Mouse (Mus musculus) heart, postnatal 0 days (tissue): Measurements from ENCODE around the gene Oas1h. TPM values are rescaled to one million over a fixed set of nuclear protein-coding genes. Genes with fewer than 3 reads are reported as not detected.
"Not testable (repeated sequence)": the region's sequence is repeated elsewhere in the genome, so short reads cannot be mapped to it uniquely, and the experiment has no call there.

ENCODE experiments used
- ATAC-seq: fragments of 200-750 bp; cut with Nextera tagmentation; 2 replicates; pipeline ENCODE4 v1.8.0; 2017; ENCODE audit warnings: low read depth, moderate number of reproducible peaks, moderate library complexity; ENCODE audit not compliant: insufficient read depth
- DNase-seq: peaks from one replicate; pipeline ENCODE4 v3.0.0-alpha.2; 2016; ENCODE audit warnings: low spot score
- H3K27ac ChIP-seq: fragments of 300-500 bp; sonication (generic); 2 replicates; pipeline ENCODE4 v1.5.1; 2014; ENCODE audit warnings: low read depth, mild to moderate bottlenecking
- H3K27me3 ChIP-seq: fragments of 300-500 bp; sonication (generic); 2 replicates; pipeline ENCODE4 v1.6.1; 2014; ENCODE audit warnings: low read length, mixed read lengths; ENCODE audit not compliant: control insufficient read depth, insufficient read depth
- H3K36me3 ChIP-seq: fragments of 300-500 bp; sonication (generic); replicated peaks from 2 replicates; pipeline ENCODE4 v1.6.1; 2014; ENCODE audit warnings: low read length, mixed read lengths; ENCODE audit not compliant: control insufficient read depth, insufficient read depth
- H3K4me1 ChIP-seq: fragments of 300-500 bp; sonication (generic); 2 replicates; pipeline ENCODE4 v1.6.1; 2014; ENCODE audit warnings: antibody characterized with exemption; ENCODE audit not compliant: control insufficient read depth, insufficient read depth
- H3K4me2 ChIP-seq: fragments of 300-500 bp; sonication (generic); 2 replicates; pipeline ENCODE4 v1.6.1; 2014; ENCODE audit warnings: low read depth, mild to moderate bottlenecking, low read length, moderate library complexity
- H3K4me3 ChIP-seq: fragments of 300-500 bp; sonication (generic); 2 replicates; pipeline ENCODE4 v1.5.1; 2014; ENCODE audit warnings: low read depth, low read length
- H3K9ac ChIP-seq: fragments of 300-500 bp; sonication (generic); replicated peaks from 2 replicates; pipeline ENCODE4 v1.6.1; 2014; ENCODE audit warnings: low read depth, low read length, mixed read lengths
- H3K9me3 ChIP-seq: fragments of 300-500 bp; sonication (generic); replicated peaks from 2 replicates; pipeline ENCODE4 v1.6.1; 2016; ENCODE audit warnings: low read length; ENCODE audit not compliant: control insufficient read depth
- CTCF ChIP-seq: IDR thresholded peaks from 2 replicates; pipeline ENCODE4 v1.5.1; 2016; ENCODE audit warnings: antibody characterized with exemption, control low read depth, low read depth
- EP300 ChIP-seq: IDR thresholded peaks from 2 replicates; pipeline ENCODE4 v1.6.1; 2016; ENCODE audit warnings: antibody characterized with exemption, low read depth
- WGBS: fragments of 180-500 bp; shearing (Covaris S2); extraction: QIAGEN DNeasy Blood & Tissue Kit; methylation state at CpG from one replicate; pipeline ENCODE4 v1.1.7; 2014; 5-methylcytosine and 5-hydroxymethylcytosine counted together
- polyA plus RNA-seq: library from polyadenylated mRNA; unstranded; fragments of >200 nt; fragmentation: Nextera tagmentation; extraction: Ambion mirVana; gene quantifications from 2 replicates; pipeline ENCODE4 v1.2.1, GENCODE M21; 2015
- total RNA-seq: library from RNA; depleted of rRNA; stranded (reverse); fragments of >200 nt; gene quantifications from 2 replicates; pipeline ENCODE4 v1.2.3, GENCODE M21; 2014; ENCODE audit warnings: low replicate concordance

Oas1h gene
- total and polyA plus RNA-seq, 2 experiments from 2014 or later: not detected

DNA sequence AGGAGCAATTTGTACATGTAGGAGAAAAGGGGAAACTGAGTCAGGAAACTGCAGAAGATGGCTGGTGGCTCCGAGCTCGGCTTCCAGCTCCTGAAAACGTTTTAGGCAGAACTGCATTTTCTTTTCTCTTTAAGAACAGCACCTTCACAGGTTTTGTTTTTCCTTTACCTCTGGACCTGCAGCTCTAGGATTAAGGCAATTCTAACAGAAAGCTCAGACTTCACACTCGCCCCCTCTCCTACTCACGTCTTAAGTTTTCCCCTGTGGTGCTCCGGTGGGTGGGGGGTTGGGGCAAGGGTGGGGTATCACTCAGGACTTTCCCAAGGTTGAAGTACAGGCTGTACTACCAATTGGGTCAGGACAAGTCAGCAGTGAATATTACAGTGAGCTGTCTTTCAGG lies 26.6 kb downstream of the Oas1h start:
- H3K4me1 ChIP-seq: no peaks in the 10 kb centered on the region
- 39% methylated on average over 6 of the region's 6 CpGs for WGBS
- no peak overlapping the region for H3K27ac ChIP-seq
- ATAC-seq (no peak), DNase-seq (no peak)
- H3K36me3 ChIP-seq: no peaks in the 10 kb centered on the region
- H3K4me2 ChIP-seq: no peak overlapping the region
- TF ChIP-seq EP300 (no peak), CTCF (no peak)
- no peak overlapping the region for H3K9ac ChIP-seq
- H3K4me3 ChIP-seq: no peak overlapping the region
- no peaks in the 10 kb centered on the region for H3K27me3 ChIP-seq
- no peaks in the 10 kb centered on the region for H3K9me3 ChIP-seq

GRCm38 (mm10) chr5:120888294-120888815 lies 27.1 kb downstream of the Oas1h start:
- H3K4me2 ChIP-seq, H3K9ac ChIP-seq, H3K4me1 ChIP-seq, H3K27ac ChIP-seq, H3K27me3 ChIP-seq, H3K9me3 ChIP-seq, H3K36me3 ChIP-seq, DNase-seq, ATAC-seq, H3K4me3 ChIP-seq: not testable (repeated sequence)
- 26% methylated on average over 4 of the region's 4 CpGs for WGBS

GRCm38 (mm10) chr5:120890026-120890425 lies 28.8 kb downstream of the Oas1h start:
- no peak for ATAC-seq
- TF ChIP-seq EP300 (no peak), CTCF (no peak)
- Histone ChIP-seq H3K27ac (no peak overlapping the region), H3K4me1 (no peaks in the 10 kb centered on the region), H3K4me2 (no peak overlapping the region), H3K9ac (no peak overlapping the region), H3K9me3 (no peaks in the 10 kb centered on the region), H3K27me3 (no peaks in the 10 kb centered on the region), H3K4me3 (no peak overlapping the region), H3K36me3 (no peaks in the 10 kb centered on the region)
- no peak for DNase-seq
- WGBS: 59% methylated on average over 2 of the region's 2 CpGs

- Histone ChIP-seq H3K4me3 (no peak overlapping the region), H3K9me3 (no peaks in the 10 kb centered on the region), H3K4me1 (no peaks in the 10 kb centered on the region), H3K4me2 (no peak overlapping the region), H3K36me3 (no peaks in the 10 kb centered on the region), H3K9ac (no peak overlapping the region), H3K27ac (no peak overlapping the region), H3K27me3 (no peaks in the 10 kb centered on the region)
- TF ChIP-seq CTCF (no peak), EP300 (no peak)
- no peak for ATAC-seq
- whole genome bisulfite sequencing: 46% methylated on average over 3 of the region's 3 CpGs
- no peak for DNase-seq
Observed at GRCm38 (mm10) chr5:120890991-120891390, 29.8 kb downstream of the Oas1h start.

DNA sequence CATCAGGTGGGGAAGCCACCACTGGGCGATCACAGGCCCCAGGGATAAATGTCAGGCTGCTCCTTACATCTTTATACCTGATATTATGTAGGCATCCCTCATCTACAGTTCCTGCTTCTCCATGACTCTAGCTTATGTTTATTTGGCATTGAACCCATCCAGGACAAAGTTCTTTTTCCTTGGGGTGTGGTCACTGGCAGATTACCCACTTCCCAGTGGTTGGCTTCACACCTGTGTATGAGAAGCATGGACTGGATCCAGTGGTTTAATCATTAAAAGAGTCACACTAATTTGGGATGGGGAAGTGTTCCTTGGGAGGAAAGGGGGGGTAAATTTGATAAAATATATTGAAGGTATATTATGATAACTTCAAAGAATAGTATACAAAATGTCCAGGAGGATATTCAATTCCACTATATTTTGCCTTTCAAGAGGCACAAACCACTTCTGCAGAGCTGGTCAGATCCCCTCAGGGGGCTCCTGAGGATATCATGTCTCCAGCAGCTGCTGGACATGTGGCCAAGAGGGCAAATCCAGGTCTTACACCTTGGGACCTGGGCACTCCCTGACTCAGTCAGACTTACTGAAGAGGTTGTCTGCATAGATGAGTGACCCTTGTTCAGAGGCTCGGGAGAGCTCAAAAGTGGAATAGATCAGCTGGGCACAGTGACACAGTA lies 30.5 kb downstream of the Oas1h start:
- not testable (repeated sequence) for H3K4me2 ChIP-seq, H3K4me1 ChIP-seq, DNase-seq, H3K27ac ChIP-seq, H3K9ac ChIP-seq, ATAC-seq, H3K4me3 ChIP-seq, H3K36me3 ChIP-seq, H3K27me3 ChIP-seq, H3K9me3 ChIP-seq
- WGBS: 65% methylated on average over 2 of the region's 2 CpGs

GRCm38 (mm10) chr5:120892243-120892660 lies 31.0 kb downstream of the Oas1h start:
- DNase-seq (no peak), ATAC-seq (no peak)
- 65% methylated on average over 2 of the region's 2 CpGs for WGBS
- Histone ChIP-seq H3K4me2 (no peak overlapping the region), H3K9me3 (no peaks in the 10 kb centered on the region), H3K36me3 (no peaks in the 10 kb centered on the region), H3K27ac (no peak overlapping the region), H3K4me1 (no peaks in the 10 kb centered on the region), H3K27me3 (no peaks in the 10 kb centered on the region), H3K4me3 (no peak overlapping the region), H3K9ac (no peak overlapping the region)
- TF ChIP-seq CTCF (no peak), EP300 (no peak)

DNA sequence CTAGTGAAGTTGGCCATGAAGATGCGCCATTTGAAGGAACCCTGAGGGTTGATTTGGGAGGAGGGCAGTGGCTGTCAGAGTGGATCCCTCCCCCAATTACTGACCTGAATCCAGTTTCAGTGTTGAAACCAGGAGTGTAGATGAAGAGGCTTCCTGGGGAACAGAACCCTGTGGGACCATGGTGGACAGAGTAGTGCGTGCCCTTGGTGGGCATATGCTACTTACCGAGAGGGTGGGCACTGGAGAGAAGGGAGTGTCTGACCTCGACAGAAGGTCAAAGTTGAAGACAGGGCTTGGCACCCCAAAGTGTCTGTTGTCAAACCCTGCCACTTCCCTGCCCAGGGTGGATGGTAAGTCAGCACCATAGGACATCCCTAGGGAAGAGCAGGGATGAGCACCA lies 32.6 kb downstream of the Oas1h start:
- H3K9ac ChIP-seq, H3K9me3 ChIP-seq, H3K4me1 ChIP-seq, H3K4me2 ChIP-seq, DNase-seq, ATAC-seq, H3K27ac ChIP-seq, H3K4me3 ChIP-seq, H3K36me3 ChIP-seq, H3K27me3 ChIP-seq: not testable (repeated sequence)
- WGBS: 84% methylated on average over 4 of the region's 4 CpGs

- not testable (repeated sequence) for H3K27ac ChIP-seq, H3K36me3 ChIP-seq, H3K27me3 ChIP-seq, H3K9me3 ChIP-seq, ATAC-seq, H3K9ac ChIP-seq, H3K4me1 ChIP-seq, H3K4me2 ChIP-seq, DNase-seq, H3K4me3 ChIP-seq
- WGBS: 61% methylated on average over 2 of the region's 2 CpGs
Observed at GRCm38 (mm10) chr5:120894692-120895091, 33.5 kb downstream of the Oas1h start.
